In the genomic region with DNA sequence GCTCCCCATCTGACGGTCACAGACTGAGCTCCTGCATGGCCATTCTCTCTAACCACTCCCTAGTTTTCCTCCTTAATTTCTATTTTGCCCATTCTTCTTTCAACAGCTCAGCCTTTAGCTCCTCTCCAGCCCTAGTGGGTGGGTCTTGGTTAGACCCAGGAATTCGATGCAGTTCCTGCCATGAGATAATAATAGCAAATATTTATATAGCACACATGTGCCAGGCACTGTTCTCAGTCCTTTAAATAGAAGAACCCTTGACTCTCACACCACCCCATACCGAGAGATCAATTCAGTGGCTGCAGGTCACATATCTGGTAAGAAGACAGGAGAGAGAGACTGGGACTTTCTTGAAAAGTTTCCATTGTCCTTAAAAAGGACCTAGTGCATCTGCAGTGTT, we compare ENCODE assay signal across 36 mouse cellular contexts. TPM values are rescaled to one million over a fixed set of nuclear protein-coding genes. Genes with fewer than 3 reads are reported as not detected.
DNase-seq lines count a peak whose midpoint lies in the region; ATAC-seq lines count a peak whose summit lies in the region.
"Had no signal": no experiment of that assay in that cellular context is flagged by ENCODE, and none has a peak within 500 bp of the region (broad histone marks: within the 10 kb centered on the region; RNA-seq: fewer than 3 reads in every experiment).

No protein-coding gene starts in this region.

- H3K9me3 ChIP-seq in heart, embryonic 10.5 days: no peaks in the 10 kb centered on the region
- H3K9me3 ChIP-seq in heart, embryonic 16.5 days (replicated peaks; ENCODE audit: control insufficient read depth, low read length): no peaks in the 10 kb centered on the region
- H3K9me3 ChIP-seq in lung, embryonic 16.5 days (ENCODE audit: control insufficient read depth, low read length): no peaks in the 10 kb centered on the region
- H3K9me3 ChIP-seq: embryonic facial prominence, embryonic 13.5 days; hindbrain, embryonic 13.5 days; limb, embryonic 10.5 days; limb, embryonic 15.5 days; midbrain, embryonic 10.5 days; midbrain, embryonic 15.5 days; neural tube, embryonic 15.5 days had no signal

- no peak for DNase-seq in heart, embryonic 10.5 days (ENCODE audit: low spot score)
- DNase-seq in heart, adult 9 months (ENCODE audit: low spot score in 2 of 2): no peak
- no peak for DNase-seq in heart, postnatal 14 days
- DNase-seq in lung, postnatal 14 days: no peak
- no peak for DNase-seq in cerebellum, adult 8-10 months
- DNase-seq: adrenal gland, postnatal 10 days; cerebellum, adult 9-10 months; embryo, embryonic 11 days; gastrocnemius, adult 2 months; gastrocnemius, postnatal 36 days; heart, postnatal 36 days; kidney, adult 11 months; kidney, postnatal 14 days; layer of hippocampus, adult 9-11 months; liver, embryonic 13.5 days; lung, adult 18-20 months; retina, postnatal 1 day; right cerebral cortex, postnatal 14 days; thymus, adult 18-20 months; thymus, postnatal 25 days had no signal

- peak; percentile 66 for ATAC-seq in heart, embryonic 16.5 days (replicated peaks; ENCODE audit: extremely low read depth, insufficient read depth, low FRiP score)
- ATAC-seq in lung, embryonic 16.5 days (ENCODE audit: low read depth): peak; percentile 74
- ATAC-seq: forebrain, embryonic 16.5 days; midbrain, embryonic 15.5 days; Patski had no signal

- 0 out of 2 replicates have a peak, but pooled peaks cover 3% of the 10 kb centered on the region for H3K36me3 ChIP-seq in heart, embryonic 10.5 days
- no peaks in the 10 kb centered on the region for H3K36me3 ChIP-seq in heart, embryonic 16.5 days (ENCODE audit: control insufficient read depth, insufficient read depth)
- no peaks in the 10 kb centered on the region for H3K36me3 ChIP-seq in lung, embryonic 16.5 days (ENCODE audit: control insufficient read depth, insufficient read depth, low read length)
- H3K36me3 ChIP-seq: hindbrain, embryonic 13.5 days; limb, embryonic 10.5 days; limb, embryonic 15.5 days; liver, embryonic 13.5 days; midbrain, embryonic 10.5 days; midbrain, embryonic 15.5 days; neural tube, embryonic 15.5 days had no signal

- peak overlapping the region; percentile 62; the same call in 1 of the 2 replicates for H3K27ac ChIP-seq in heart, embryonic 10.5 days
- H3K27ac ChIP-seq in heart, embryonic 16.5 days (ENCODE audit: low read length): peak overlapping the region; percentile 86
- peak overlapping the region; percentile 68 for H3K27ac ChIP-seq in lung, embryonic 16.5 days (ENCODE audit: low read length)
- H3K27ac ChIP-seq: embryonic facial prominence, embryonic 13.5 days; gastrocnemius, adult 2 months; hindbrain, embryonic 13.5 days; limb, embryonic 10.5 days; limb, embryonic 15.5 days; liver, embryonic 13.5 days; midbrain, embryonic 10.5 days; midbrain, embryonic 15.5 days; neural tube, embryonic 15.5 days had no signal

- 60% methylated on average over 3 of the region's 3 CpGs for WGBS in heart, embryonic 10.5 days
- WGBS in heart, embryonic 16.5 days: 40% methylated on average over 3 of the region's 3 CpGs
- WGBS in lung, embryonic 16.5 days: 17% methylated on average over 3 of the region's 3 CpGs

- H3K4me1 ChIP-seq in heart, embryonic 10.5 days: peaks cover 24% of the 10 kb centered on the region
- H3K4me1 ChIP-seq in heart, embryonic 16.5 days (ENCODE audit: control insufficient read depth, insufficient read depth, low read length): peaks cover 21% of the 10 kb centered on the region
- H3K4me1 ChIP-seq in lung, embryonic 16.5 days (replicated peaks; ENCODE audit: control insufficient read depth, insufficient read depth, low read length): peaks cover 5% of the 10 kb centered on the region; the same call in 1 of the 2 replicates
- H3K4me1 ChIP-seq: embryonic facial prominence, embryonic 13.5 days; hindbrain, embryonic 13.5 days; limb, embryonic 15.5 days; liver, embryonic 13.5 days; midbrain, embryonic 10.5 days; midbrain, embryonic 15.5 days; neural tube, embryonic 15.5 days had no signal

- intact Hi-C loops in heart, postnatal 14 days (cut with DNase I): no loop called here

- no peaks in the 10 kb centered on the region for H3K27me3 ChIP-seq in heart, embryonic 10.5 days (ENCODE audit: insufficient read depth, poor library complexity, severe bottlenecking)
- no peaks in the 10 kb centered on the region for H3K27me3 ChIP-seq in heart, embryonic 16.5 days (ENCODE audit: control insufficient read depth, insufficient read depth, low read length)
- H3K27me3 ChIP-seq in lung, embryonic 16.5 days (ENCODE audit: control insufficient read depth, insufficient read depth, low read depth, low read length): no peaks in the 10 kb centered on the region
- H3K27me3 ChIP-seq: embryonic facial prominence, embryonic 13.5 days; hindbrain, embryonic 13.5 days; limb, embryonic 15.5 days; liver, embryonic 13.5 days; midbrain, embryonic 15.5 days; neural tube, embryonic 15.5 days; Patski had no signal

- no peak overlapping the region for H3K9ac ChIP-seq in heart, embryonic 16.5 days (ENCODE audit: low read length)
- no peak overlapping the region for H3K9ac ChIP-seq in lung, embryonic 16.5 days (ENCODE audit: low read length)
- H3K9ac ChIP-seq: embryonic facial prominence, embryonic 13.5 days; hindbrain, embryonic 13.5 days; limb, embryonic 15.5 days; liver, embryonic 13.5 days; midbrain, embryonic 15.5 days; neural tube, embryonic 15.5 days had no signal

- H3K4me2 ChIP-seq in heart, embryonic 16.5 days (ENCODE audit: low read depth, low read length): peak overlapping the region; percentile 6; the same call in 1 of the 2 replicates
- no peak overlapping the region for H3K4me2 ChIP-seq in lung, embryonic 16.5 days (ENCODE audit: low read depth, low read length)
- H3K4me2 ChIP-seq: embryonic facial prominence, embryonic 13.5 days; hindbrain, embryonic 13.5 days; limb, embryonic 15.5 days; liver, embryonic 13.5 days; midbrain, embryonic 15.5 days; neural tube, embryonic 15.5 days had no signal

- H3K4me3 ChIP-seq in heart, embryonic 10.5 days: no peak overlapping the region
- H3K4me3 ChIP-seq in heart, embryonic 16.5 days (ENCODE audit: low read length): no peak overlapping the region
- no peak overlapping the region for H3K4me3 ChIP-seq in lung, embryonic 16.5 days (ENCODE audit: low read length)
- H3K4me3 ChIP-seq: embryonic facial prominence, embryonic 13.5 days; erythroblast, embryonic 14.5 days; gastrocnemius, adult 2 months; hindbrain, embryonic 13.5 days; limb, embryonic 10.5 days; limb, embryonic 15.5 days; liver, embryonic 13.5 days; midbrain, embryonic 10.5 days; midbrain, embryonic 15.5 days; neural tube, embryonic 15.5 days had no signal

RNA-seq across cellular contexts. Expression of a gene that starts 16.0 kb away (rescaled TPM):
- 25.5 and 33.1 TPM in 2 replicates for polyA plus RNA-seq in heart, embryonic 10.5 days (2016; fragmentation: Nextera tagmentation; extraction: Ambion mirVana)
- 51.2 and 51.4 TPM in 2 replicates for polyA plus RNA-seq in heart, embryonic 16.5 days (2015; fragmentation: Nextera tagmentation; extraction: Ambion mirVana)
- total RNA-seq in heart, postnatal 14 days (2021): 10 to 100 TPM; 34.6 to 39.4 TPM
- 57.9 and 63.0 TPM in 2 replicates for polyA plus RNA-seq in lung, embryonic 16.5 days (2015; fragmentation: Nextera tagmentation; extraction: Ambion mirVana)

RNA-seq across cellular contexts. Expression of a gene that starts 36.7 kb away (rescaled TPM):
- polyA plus RNA-seq in heart, embryonic 10.5 days (2016; fragmentation: Nextera tagmentation; extraction: Ambion mirVana): 170 and 253 TPM in 2 replicates
- 314 and 324 TPM in 2 replicates for polyA plus RNA-seq in heart, embryonic 16.5 days (2015; fragmentation: Nextera tagmentation; extraction: Ambion mirVana)
- 100 to 1,000 TPM; 190 to 191 TPM for total RNA-seq in heart, postnatal 14 days (2021)
- 123 and 126 TPM in 2 replicates for polyA plus RNA-seq in lung, embryonic 16.5 days (2015; fragmentation: Nextera tagmentation; extraction: Ambion mirVana)

RNA-seq across cellular contexts. Expression of a gene that starts 36.9 kb away (rescaled TPM):
- 224 and 261 TPM in 2 replicates for polyA plus RNA-seq in heart, embryonic 10.5 days (2016; fragmentation: Nextera tagmentation; extraction: Ambion mirVana)
- polyA plus RNA-seq in heart, embryonic 16.5 days (2015; fragmentation: Nextera tagmentation; extraction: Ambion mirVana): 214 and 223 TPM in 2 replicates
- 10 to 100 TPM; 95.5 to 98.9 TPM for total RNA-seq in heart, postnatal 14 days (2021)
- 252 and 267 TPM in 2 replicates for polyA plus RNA-seq in lung, embryonic 16.5 days (2015; fragmentation: Nextera tagmentation; extraction: Ambion mirVana)

RNA-seq across cellular contexts. Expression of a gene that starts 40.5 kb away (rescaled TPM):
- polyA plus RNA-seq in heart, embryonic 10.5 days (2016; fragmentation: Nextera tagmentation; extraction: Ambion mirVana): 0.20 and 0.28 TPM in 2 replicates
- 0.62 and 1.1 TPM in 2 replicates for polyA plus RNA-seq in heart, embryonic 16.5 days (2015; fragmentation: Nextera tagmentation; extraction: Ambion mirVana)
- total RNA-seq in heart, postnatal 14 days (2021): under 1 TPM; 0.12 to 0.67 TPM
- polyA plus RNA-seq in lung, embryonic 16.5 days (2015; fragmentation: Nextera tagmentation; extraction: Ambion mirVana): 1.9 and 3.0 TPM in 2 replicates
- polyA plus RNA-seq: erythroblast, embryonic 14.5 days had no signal

RNA-seq across cellular contexts. Expression of a gene that starts 43.0 kb away (rescaled TPM):
- polyA plus RNA-seq in heart, embryonic 10.5 days (2016; fragmentation: Nextera tagmentation; extraction: Ambion mirVana): 0.70 and 1.7 TPM in 2 replicates
- 0.22 and 0.30 TPM in 2 replicates for polyA plus RNA-seq in heart, embryonic 16.5 days (2015; fragmentation: Nextera tagmentation; extraction: Ambion mirVana)
- not detected for total RNA-seq in heart, postnatal 14 days (2021)
- polyA plus RNA-seq in lung, embryonic 16.5 days (2015; fragmentation: Nextera tagmentation; extraction: Ambion mirVana): 0.19 and 0.40 TPM in 2 replicates
- total RNA-seq: gastrocnemius, adult 2 months; gastrocnemius, postnatal 36 days; heart, postnatal 36 days; left cerebral cortex, postnatal 10 days; megakaryocyte progenitor cell, adult 5-6 weeks; MEL had no signal
- polyA plus RNA-seq: erythroblast, embryonic 14.5 days; forebrain, embryonic 11.5 days; neural tube, embryonic 15.5 days had no signal
